In genomic region chr13:116711866-116712593, GRCm38 (mm10) we compare ENCODE assay signal across 8 mouse cellular contexts.
DNase-seq lines count a peak whose midpoint lies in the region; ATAC-seq and TF ChIP-seq lines count a peak whose summit lies in the region.

No protein-coding gene starts in this region.

- no peak overlapping the region for H3K27ac ChIP-seq in spleen, adult 2 months (ENCODE audit: insufficient read depth, low read length)
- H3K27ac ChIP-seq in cortical plate, adult 2 months (ENCODE audit: insufficient read depth, low read length), result no peak overlapping the region
- H3K27ac ChIP-seq in kidney, adult 2 months (ENCODE audit: insufficient read depth, low read depth, low read length), result no peak overlapping the region
- H3K27ac ChIP-seq in limb, embryonic 12.5 days, result no peak overlapping the region
- no peak overlapping the region for H3K27ac ChIP-seq in midbrain, embryonic 12.5 days (replicated peaks)
- H3K27ac ChIP-seq in stomach, embryonic 14.5 days (ENCODE audit: low read length), result peak overlapping the region; percentile 74

- peak; percentile 22 to 27 for DNase-seq in spleen, adult 2 months (ENCODE audit: low read depth in 1 of 2, low spot score in 2 of 2)
- no peak for DNase-seq in spleen, adult 12 weeks (ENCODE audit: low spot score)
- peak; percentile 32 to 67 for DNase-seq in gastrocnemius, postnatal 4 days (ENCODE audit: low spot score in 2 of 2)
- DNase-seq in kidney, adult 2 months, result peak; percentile 66

- H3K9me3 ChIP-seq in limb, embryonic 12.5 days, result no peaks in the 10 kb centered on the region
- H3K9me3 ChIP-seq in midbrain, embryonic 12.5 days, result no peaks in the 10 kb centered on the region
- no peaks in the 10 kb centered on the region for H3K9me3 ChIP-seq in stomach, embryonic 14.5 days (ENCODE audit: control insufficient read depth, low read depth, low read length)

- ATAC-seq in limb, embryonic 12.5 days (ENCODE audit: insufficient number of reproducible peaks, insufficient read depth, low FRiP score, low TSS enrichment, low read depth), result peak; percentile 47
- peak; percentile 72 for ATAC-seq in midbrain, embryonic 12.5 days (ENCODE audit: low FRiP score, low read depth)
- peak; percentile 75 for ATAC-seq in stomach, embryonic 14.5 days (ENCODE audit: insufficient number of reproducible peaks, insufficient read depth, low FRiP score, low read depth)

- no peaks in the 10 kb centered on the region; the same call in 1 of the 2 replicates for H3K4me1 ChIP-seq in spleen, adult 2 months (ENCODE audit: control insufficient read depth, insufficient read depth, insufficient read length)
- no peaks in the 10 kb centered on the region for H3K4me1 ChIP-seq in cortical plate, adult 2 months (ENCODE audit: control insufficient read depth, insufficient read depth, low read length)
- no peaks in the 10 kb centered on the region for H3K4me1 ChIP-seq in kidney, adult 2 months (ENCODE audit: control insufficient read depth, insufficient read depth, low read length)
- peaks cover 13% of the 10 kb centered on the region for H3K4me1 ChIP-seq in limb, embryonic 12.5 days (replicated peaks)
- peaks cover 35% of the 10 kb centered on the region for H3K4me1 ChIP-seq in midbrain, embryonic 12.5 days
- 0 out of 2 replicates have a peak, but pooled peaks cover 3% of the 10 kb centered on the region for H3K4me1 ChIP-seq in stomach, embryonic 14.5 days (ENCODE audit: control insufficient read depth, insufficient read depth, low read length)

- H3K9ac ChIP-seq in limb, embryonic 12.5 days (replicated peaks), result peak overlapping the region; percentile 14; the same call in 1 of the 2 replicates
- no peak overlapping the region; the same call in 1 of the 2 replicates for H3K9ac ChIP-seq in midbrain, embryonic 12.5 days (replicated peaks)
- 0 out of 2 replicates have a peak overlapping the region, but pooled peaks have one; percentile 25 for H3K9ac ChIP-seq in stomach, embryonic 14.5 days (replicated peaks; ENCODE audit: low read depth, low read length)

- peak overlapping the region; percentile 65 for H3K4me2 ChIP-seq in limb, embryonic 12.5 days
- peak overlapping the region; percentile 60 for H3K4me2 ChIP-seq in midbrain, embryonic 12.5 days (replicated peaks)
- peak overlapping the region; percentile 78 for H3K4me2 ChIP-seq in stomach, embryonic 14.5 days (replicated peaks; ENCODE audit: low read depth, low read length)

- no peak for TF ChIP-seq POLR2A in spleen, adult 2 months (IDR thresholded peaks at IDR 0.05; ENCODE audit: low read depth, low read length)
- no peak for TF ChIP-seq POLR2A in cortical plate, adult 2 months (IDR thresholded peaks at IDR 0.05; ENCODE audit: extremely low read depth, insufficient read depth, low read length)
- TF ChIP-seq POLR2A in kidney, adult 2 months (IDR thresholded peaks at IDR 0.05; ENCODE audit: low read depth, low read length), result no peak

- 1% methylated on average over 24 of the region's 24 CpGs for WGBS in spleen, adult 2 months
- WGBS in kidney, adult 2 months, result under 1% methylated on average over 24 of the region's 24 CpGs
- 0% methylated on average over 24 of the region's 24 CpGs for WGBS in limb, embryonic 12.5 days
- under 1% methylated on average over 24 of the region's 24 CpGs for WGBS in midbrain, embryonic 12.5 days
- WGBS in stomach, embryonic 14.5 days, result under 1% methylated on average over 24 of the region's 24 CpGs

- peak; percentile 40; the same call in 1 of the 2 replicates for TF ChIP-seq CTCF in spleen, adult 2 months (IDR thresholded peaks at IDR 0.05; ENCODE audit: extremely low read depth, insufficient read depth, insufficient read length, insufficient replicate concordance)
- peak; percentile 84 for TF ChIP-seq CTCF in cortical plate, adult 2 months (IDR thresholded peaks at IDR 0.05; ENCODE audit: extremely low read depth, insufficient read depth, low read length)
- peak; percentile 80 for TF ChIP-seq CTCF in kidney, adult 2 months (conservative IDR thresholded peaks at IDR 0.05; ENCODE audit: insufficient read depth, insufficient read length, low read depth, low read length)

- no peaks in the 10 kb centered on the region for H3K36me3 ChIP-seq in spleen, adult 2 months (ENCODE audit: control insufficient read depth, insufficient read depth, low read length)
- H3K36me3 ChIP-seq in kidney, adult 2 months (ENCODE audit: control insufficient read depth, insufficient read depth, low read length), result no peaks in the 10 kb centered on the region
- no peaks in the 10 kb centered on the region for H3K36me3 ChIP-seq in limb, embryonic 12.5 days
- H3K36me3 ChIP-seq in midbrain, embryonic 12.5 days, result no peaks in the 10 kb centered on the region
- no peaks in the 10 kb centered on the region for H3K36me3 ChIP-seq in stomach, embryonic 14.5 days (ENCODE audit: control insufficient read depth, insufficient read depth, low read length)

- H3K4me3 ChIP-seq in spleen, adult 2 months (ENCODE audit: extremely low read depth, insufficient read depth, insufficient read length), result peak overlapping the region; percentile 30; the same call in 1 of the 2 replicates
- H3K4me3 ChIP-seq in cortical plate, adult 2 months (ENCODE audit: insufficient read depth, low read length), result no peak overlapping the region
- no peak overlapping the region for H3K4me3 ChIP-seq in kidney, adult 2 months (ENCODE audit: insufficient read depth, low read depth, low read length)
- peak overlapping the region; percentile 35 for H3K4me3 ChIP-seq in limb, embryonic 12.5 days (replicated peaks)
- peak overlapping the region; percentile 29 for H3K4me3 ChIP-seq in midbrain, embryonic 12.5 days
- H3K4me3 ChIP-seq in stomach, embryonic 14.5 days (ENCODE audit: low read depth, low read length), result peak overlapping the region; percentile 26

- peaks cover 8% of the 10 kb centered on the region for H3K27me3 ChIP-seq in spleen, adult 2 months (ENCODE audit: control insufficient read depth, insufficient read depth, low read length)
- 0 out of 2 replicates have a peak, but pooled peaks cover 9% of the 10 kb centered on the region for H3K27me3 ChIP-seq in kidney, adult 2 months (replicated peaks; ENCODE audit: control insufficient read depth, insufficient read depth, low read length)
- H3K27me3 ChIP-seq in limb, embryonic 12.5 days, result peaks cover 56% of the 10 kb centered on the region
- peaks cover 75% of the 10 kb centered on the region for H3K27me3 ChIP-seq in midbrain, embryonic 12.5 days
- 0 out of 2 replicates have a peak, but pooled peaks cover 2% of the 10 kb centered on the region for H3K27me3 ChIP-seq in stomach, embryonic 14.5 days (ENCODE audit: control insufficient read depth, insufficient read depth, low read length)

Comparison
In these comparisons a context has a peak if more than half of its experiments do, and no peak if none do; other contexts are left out.
1. H3K4me3 ChIP-seq: peak in spleen, adult 2 months (single experiment), limb, embryonic 12.5 days (single experiment), midbrain, embryonic 12.5 days (single experiment) and stomach, embryonic 14.5 days (single experiment); none in cortical plate, adult 2 months (single experiment) and kidney, adult 2 months (single experiment).
2. Peak in every context shown above with its lines, with median percentiles within 50 percentile points of each other: CTCF ChIP-seq, ATAC-seq and H3K4me2 ChIP-seq.